Mouse (Mus musculus) gastrocnemius, adult 18-20 months (tissue): Measurements from ENCODE around the gene Utrn. TPM values are rescaled to one million over a fixed set of nuclear protein-coding genes. Genes with fewer than 3 reads are reported as not detected.

Experiments
- DNase-seq: peaks from one replicate; pipeline ENCODE4 v3.0.0; 2021; ENCODE audit warnings: low spot score
- total RNA-seq, 2 experiments: library from RNA; stranded (reverse); gene quantifications; 2 replicates each; pipeline ENCODE4 v1.2.3; 2021

Utrn gene
- total RNA-seq, 2 experiments from 2014 or later, result 17.6 to 20.4 TPM

DNA sequence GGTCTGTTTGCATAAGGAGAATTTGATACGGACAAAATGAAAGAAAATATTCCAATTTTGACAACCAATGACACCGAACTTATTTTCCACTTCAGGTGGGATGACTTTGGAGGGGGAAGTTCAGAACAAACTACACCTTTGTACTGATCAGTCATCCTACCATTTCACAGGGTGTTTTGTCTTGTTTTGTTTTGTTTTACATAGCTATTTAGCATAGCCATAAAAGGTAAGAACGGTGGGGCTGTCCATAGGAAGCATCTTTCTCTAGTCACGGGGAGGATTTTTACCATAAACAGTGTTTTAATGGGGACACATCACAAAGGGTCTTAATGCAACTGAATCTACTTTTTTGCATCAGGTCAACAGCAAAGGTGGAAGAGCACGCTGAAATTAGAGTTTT, 319.9 kb downstream of the Utrn start:
- DNase-seq, result no peak

DNA sequence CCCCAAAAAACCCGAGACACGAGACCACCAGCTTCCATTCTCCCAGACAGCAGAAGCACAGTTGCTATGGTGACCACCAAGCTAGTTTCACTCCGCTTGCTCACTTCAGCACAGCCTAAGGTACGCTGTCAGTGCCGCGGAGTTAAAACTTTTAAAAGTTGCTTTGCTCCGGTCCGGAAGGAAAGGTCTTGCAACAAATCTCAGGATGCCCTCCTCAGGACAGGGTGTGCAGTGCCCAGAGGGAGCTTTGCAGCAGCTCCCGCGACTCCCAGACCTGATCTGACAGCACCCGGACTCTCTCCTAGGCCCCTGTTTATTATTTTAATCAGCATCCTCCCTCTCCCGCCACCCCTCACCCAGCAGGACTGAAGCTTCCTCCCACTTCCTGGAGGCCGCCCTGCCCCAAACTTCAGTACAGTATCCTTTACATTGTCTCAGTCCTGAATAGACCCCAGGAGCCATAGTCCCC, 320.5 kb downstream of the Utrn start:
- DNase-seq, result no peak

DNA sequence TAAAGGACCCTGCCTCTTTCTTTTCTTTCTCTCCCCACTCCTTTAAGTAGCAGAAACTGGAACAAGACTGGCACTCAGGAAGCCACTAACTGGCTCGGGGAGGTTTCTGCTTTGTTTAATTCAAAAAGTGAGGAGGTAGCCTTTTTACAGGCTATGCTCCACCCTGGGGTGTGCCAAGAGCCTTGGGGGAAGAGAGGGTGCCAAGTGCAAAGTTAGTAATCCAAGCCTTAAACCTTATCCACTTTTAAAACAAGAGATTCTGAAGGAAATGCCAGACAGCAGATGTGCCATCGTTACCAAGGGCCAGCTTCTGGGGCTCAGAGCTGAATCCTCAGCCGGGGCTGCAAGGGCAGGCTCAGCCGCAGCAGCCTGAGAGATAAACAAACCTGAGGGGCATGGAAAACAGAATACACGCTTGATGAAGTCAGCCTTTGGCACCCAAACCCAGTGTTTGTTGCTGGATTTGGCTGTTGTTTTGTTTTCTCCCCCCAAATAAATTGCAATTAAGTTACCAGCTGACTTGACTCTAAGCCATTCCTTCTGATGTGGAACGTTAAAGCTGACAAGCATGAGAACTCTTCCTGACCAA, 322.0 kb downstream of the Utrn start:
- peak; percentile 5 for DNase-seq

DNA sequence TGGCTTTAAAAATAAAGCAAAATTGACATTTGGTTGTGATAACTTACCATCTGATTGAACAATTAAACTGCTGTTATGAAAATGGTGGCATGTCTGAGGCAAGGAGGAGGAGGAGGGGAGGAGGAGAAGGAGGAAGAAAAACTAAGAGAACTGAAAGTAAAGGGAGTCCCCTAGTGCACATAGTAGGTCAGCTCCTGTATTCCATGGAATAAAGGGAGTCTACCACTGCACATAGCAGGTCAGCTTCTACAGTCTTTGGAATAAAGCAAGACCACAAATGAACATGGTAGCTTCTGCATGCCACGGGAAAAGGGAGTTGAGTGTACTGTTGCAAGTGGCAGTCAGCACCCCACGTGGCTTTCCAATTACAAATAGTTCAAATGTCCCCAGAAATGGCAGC, 323.7 kb downstream of the Utrn start:
- no peak for DNase-seq

DNA sequence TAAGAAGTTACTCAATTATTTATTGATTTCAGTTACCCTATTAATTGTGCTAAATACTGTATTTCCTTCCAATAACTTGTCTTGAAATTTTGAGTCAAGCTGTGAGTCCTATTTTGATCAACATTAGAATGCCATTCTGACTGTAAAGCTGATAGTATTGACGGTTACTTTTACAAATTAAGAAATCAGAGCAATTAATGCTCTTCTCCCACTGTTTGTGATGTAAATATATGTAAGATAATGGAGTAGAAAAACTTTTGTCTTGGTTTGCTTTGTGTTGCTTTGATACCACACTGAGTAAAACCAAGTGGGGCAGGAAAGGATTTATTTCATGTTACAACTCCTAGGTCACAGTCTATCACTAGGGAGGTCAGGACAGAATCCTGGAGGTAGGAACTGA, 327.4 kb downstream of the Utrn start:
- DNase-seq, result no peak

DNA sequence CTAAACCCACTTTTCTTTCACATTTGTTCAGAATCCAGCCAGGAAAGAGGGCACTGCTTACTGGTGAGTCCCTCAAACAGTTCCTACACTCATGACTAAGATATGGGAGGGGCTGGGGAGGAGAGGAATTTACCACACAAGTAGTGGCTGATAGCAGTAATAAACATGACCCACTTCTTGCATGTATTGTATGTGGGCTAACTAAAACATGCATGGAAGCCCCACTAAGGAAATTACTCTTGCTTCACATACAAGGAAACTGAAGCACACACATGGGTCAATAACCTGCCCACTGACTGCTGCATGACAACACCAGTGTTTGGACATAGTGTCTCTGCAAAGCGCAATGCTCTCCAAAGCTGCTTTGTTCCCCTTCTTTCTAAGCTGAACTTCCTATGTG, 333.9 kb downstream of the Utrn start:
- no peak for DNase-seq

DNA sequence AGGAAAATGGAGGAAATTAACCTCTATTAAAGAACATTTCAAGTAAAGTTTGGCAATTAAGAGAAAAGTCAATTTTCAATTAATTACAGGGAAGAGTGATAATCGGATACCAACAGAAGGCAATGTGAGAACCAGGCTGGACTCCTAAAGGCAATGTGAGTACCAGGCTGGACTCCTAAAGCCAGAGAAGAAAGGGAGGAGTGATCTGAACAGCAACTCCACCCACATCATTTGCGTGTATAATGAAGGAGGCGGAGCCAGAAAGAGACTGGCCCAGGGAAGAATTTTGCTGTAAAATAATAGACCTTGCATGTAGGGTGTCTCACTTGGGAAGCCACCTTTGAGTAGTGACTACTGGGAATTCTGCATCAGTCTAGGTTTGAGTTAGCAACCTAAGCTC, 334.4 kb downstream of the Utrn start:
- no peak for DNase-seq

DNA sequence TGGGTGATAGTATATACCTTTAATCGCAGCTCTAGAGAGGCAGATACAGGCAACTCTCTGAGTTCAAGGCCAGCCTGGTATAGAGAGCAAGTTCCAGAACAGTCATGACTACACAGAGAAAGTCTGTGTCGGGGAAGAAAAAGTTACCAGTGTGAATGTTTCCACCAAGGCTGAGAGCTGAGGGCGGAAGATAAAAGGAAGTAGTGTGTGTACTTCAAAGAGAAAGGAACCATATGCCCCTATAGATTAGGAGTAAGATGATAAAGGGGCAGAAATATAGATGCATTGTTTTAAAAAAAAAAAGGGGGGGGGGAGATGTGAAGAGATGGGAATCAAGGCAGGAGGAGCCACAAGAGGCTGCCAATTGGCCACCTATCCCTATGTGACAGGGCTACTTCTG, 334.9 kb downstream of the Utrn start:
- no peak for DNase-seq

DNA sequence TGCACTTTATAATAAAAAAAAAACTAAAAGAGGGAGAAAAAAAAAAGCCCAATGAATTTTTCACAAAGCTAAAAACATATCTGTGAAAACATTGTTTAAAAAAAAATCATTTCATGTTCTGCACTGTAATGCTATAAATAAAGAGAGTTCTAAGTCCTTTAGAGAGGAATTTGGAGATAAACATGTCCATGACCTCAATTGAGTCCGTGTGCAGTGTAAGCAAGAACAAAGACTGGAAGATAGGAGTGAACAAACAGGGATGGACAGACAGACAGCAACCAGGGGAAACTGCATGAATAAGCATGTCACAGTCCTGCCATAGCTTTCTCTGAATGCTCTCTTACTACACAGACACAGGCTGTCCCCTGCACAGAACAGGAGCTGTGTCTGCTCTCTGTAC, 347.1 kb downstream of the Utrn start:
- DNase-seq, result no peak

DNA sequence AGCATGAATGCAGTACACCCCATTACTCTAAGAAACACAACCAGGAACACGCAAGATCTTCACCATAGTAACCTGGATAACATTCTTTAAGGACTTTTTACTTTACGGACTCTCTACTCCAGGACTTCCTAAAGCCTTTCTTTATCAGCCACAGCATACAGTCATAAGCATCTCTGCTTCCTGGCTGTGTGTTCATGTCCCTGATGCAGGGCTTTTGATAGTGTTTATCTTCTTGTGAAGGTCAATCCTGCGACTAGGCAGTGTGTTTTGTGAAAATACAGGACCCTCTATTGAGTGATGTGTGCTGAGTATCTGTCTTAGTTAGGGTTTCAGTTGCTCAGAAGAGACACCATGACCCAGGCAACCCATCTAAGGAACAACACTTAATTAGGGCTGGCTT, 351.0 kb downstream of the Utrn start:
- DNase-seq, result no peak

DNA sequence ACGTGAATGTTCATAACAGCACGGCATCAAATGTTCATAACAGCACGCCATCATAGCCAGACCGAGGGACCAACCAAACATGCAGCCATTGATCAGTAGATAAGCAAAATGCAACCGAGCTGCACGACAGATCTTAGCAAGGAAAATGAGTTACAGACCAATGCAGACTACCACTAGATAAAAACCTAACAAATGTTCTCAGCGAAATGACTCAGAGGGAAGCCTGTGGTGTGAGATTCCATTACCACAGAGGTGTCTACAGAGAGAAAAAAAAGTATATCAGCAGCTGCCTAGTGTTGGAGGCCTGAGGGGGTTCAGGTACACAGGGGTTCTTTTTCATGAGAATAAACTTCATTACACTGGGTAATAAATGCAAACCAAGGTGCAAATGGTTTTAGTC, 363.6 kb downstream of the Utrn start:
- DNase-seq, result no peak

DNA sequence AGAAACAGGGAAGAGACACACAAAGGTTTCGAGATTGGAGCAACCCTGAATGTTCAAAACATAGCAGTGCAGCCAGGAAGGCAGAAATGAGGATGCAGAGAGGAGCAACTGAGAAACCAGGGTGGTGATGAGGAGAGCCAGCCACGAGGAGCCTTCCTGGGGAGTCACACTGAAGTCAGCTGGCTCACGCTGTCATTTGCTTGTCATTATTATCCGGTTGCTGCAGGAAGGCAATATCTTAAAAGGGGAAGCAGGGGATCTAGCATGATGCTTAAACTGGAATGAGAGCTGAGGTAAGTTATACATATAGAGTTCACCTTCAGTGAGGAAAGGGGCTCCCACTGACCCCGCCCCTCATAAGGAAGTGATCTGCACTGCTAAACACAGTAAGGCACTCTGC, 368.7 kb downstream of the Utrn start:
- no peak for DNase-seq

DNA sequence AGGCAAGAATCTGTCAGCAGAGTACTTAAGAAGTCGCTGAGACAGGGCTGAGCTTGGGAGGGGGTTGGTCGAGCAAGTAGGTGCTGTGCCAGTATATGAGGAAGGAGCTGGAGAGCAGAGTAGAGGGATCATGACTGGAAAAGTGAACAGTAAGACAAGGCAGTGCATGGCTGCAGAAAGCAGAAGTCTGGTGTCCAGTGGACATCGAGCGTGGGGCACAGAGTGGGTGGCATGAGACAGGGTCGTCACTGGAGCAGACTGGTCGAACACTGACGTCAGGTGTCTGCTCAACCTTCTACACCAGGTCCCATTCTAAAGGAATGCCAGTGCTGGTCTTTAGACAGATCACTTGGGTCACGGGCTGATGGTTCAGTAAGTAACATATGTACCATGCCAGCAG, 371.6 kb downstream of the Utrn start:
- DNase-seq, result no peak

DNA sequence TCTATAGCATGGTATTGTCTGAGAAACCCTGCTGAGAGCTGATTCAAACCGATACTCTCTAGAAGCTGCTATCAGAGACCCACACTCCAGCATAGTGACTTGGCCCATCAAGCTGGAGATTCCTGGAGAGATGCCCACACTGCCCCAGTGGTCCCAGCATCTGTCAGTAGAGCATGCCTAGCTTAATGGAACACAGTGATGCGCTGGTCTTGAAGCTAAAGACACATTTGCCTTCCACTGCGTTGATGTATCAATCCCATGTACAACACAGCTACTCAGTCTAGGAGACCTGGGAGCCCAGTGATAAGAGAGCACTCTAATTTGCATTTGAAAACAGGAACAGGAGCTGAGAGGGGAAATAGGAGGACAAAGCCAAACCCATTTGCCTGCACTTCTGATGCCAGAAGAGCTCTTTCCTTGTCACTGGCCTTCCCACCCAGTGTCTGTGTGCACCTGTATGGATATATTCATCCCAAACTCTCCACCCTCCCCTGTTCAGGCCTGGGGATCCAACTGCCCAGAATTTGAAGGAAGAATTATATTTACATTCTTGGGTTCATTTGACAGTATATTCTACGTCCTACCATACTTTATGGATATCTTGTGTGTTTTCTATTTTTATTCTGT, 379.5 kb downstream of the Utrn start:
- DNase-seq, result no peak

DNA sequence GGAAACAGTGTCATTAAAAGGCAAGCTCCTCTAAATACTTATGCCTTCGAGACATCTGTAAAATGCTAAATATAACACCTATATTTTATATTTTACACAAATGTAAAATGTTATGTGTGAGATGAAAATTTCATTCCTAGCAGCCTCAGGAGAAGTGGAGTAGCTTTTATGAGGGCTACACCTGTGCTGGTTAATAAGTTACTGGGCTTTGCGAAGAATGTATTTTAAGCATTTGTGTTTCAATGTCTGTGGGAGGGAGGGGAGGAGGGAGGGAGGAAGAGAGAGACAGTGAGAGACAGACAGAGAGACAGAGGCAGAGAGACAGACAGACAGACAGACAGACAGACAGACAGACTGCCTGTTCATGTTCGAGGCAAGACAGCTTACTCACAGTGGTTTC, 380.6 kb downstream of the Utrn start:
- no peak for DNase-seq

DNA sequence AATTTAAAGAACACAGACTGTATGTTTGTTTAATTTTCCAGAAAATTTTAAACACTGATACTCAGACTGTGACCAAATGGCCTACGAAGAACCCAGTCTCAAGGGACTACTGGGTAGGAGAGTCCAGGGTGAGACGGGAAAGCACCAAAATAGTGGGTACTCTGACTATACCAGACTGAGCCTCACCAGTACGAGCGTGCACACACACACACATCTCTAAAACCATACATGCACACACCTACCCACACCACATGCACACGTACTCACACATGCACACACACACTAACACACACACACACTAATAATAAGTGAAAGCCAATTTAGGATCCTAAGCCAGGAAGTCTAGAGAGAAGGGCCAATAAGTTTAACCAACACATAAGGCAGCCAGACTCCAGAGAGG, 381.0 kb downstream of the Utrn start:
- no peak for DNase-seq

DNA sequence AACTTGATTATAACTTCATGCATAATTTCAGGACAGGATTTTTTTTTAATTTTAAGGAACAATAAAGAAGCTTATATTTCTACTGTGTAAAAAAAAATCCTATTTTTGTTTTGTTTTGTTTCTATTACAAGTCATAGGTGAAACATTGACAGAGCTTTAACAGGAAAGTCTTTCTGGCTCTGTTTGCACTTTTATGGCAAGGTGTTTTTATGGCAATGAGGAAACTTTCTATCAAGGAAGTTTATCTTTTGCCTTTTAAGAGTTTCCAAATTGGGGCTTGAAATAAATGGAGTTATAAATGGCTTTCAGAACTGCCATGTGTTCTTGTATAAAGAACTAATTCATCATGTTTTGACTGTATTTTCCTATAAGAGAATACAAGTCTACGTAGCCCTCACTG, 385.7 kb downstream of the Utrn start:
- no peak for DNase-seq

DNA sequence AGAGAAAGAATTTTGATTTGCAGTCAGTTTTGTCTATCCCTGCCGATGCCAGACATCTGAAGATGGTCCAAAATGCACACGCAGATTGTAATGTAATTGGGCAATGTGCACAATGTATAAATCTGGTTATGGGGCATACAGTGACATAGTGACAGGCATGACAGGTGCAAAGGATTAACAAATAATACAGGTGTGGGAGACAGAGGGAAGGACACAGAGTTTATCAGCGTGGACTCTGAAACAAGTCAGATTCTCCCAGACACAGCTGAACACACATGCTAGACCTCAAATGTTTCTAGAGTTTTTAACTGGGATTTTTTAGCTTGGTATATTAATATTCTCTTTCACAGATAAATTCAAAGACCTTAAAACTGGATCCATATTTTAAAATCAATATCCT, 386.2 kb downstream of the Utrn start:
- no peak for DNase-seq

DNA sequence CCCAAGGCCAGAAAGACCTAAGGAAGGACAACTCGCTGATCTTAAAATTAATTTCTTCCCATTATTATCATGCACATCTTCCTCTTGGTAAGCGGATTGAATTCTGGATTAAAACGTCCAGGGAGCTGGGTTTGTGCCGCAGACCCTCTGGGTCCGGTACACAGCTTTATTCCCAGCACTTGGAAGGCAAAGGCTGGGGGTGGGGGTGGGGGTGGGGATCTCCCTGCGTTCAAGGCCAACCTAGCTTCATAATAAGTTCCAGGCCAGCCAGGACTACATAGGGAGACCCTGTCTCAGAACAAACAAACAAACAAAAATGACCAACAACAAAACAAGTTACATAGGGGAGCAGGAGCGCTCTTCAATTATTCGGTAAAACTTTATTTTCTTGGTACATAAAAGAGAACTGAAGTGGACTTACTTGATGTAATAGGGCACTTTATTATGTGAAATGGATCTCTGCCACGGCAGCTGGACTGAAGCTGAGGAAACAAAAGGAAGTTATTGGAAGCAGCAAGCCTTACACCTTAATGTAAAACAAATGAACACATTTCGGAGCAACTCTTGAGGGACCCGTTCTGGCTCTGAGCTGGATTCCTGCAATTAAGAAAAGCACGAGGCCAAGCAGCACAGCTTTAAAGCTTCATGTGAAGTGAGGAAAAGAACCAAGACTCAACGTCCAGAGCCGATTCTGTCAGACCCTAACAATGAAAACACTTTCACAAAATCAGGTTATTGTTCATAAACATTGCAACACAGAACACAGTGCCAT, 394.1 kb downstream of the Utrn start:
- DNase-seq, result no peak

DNA sequence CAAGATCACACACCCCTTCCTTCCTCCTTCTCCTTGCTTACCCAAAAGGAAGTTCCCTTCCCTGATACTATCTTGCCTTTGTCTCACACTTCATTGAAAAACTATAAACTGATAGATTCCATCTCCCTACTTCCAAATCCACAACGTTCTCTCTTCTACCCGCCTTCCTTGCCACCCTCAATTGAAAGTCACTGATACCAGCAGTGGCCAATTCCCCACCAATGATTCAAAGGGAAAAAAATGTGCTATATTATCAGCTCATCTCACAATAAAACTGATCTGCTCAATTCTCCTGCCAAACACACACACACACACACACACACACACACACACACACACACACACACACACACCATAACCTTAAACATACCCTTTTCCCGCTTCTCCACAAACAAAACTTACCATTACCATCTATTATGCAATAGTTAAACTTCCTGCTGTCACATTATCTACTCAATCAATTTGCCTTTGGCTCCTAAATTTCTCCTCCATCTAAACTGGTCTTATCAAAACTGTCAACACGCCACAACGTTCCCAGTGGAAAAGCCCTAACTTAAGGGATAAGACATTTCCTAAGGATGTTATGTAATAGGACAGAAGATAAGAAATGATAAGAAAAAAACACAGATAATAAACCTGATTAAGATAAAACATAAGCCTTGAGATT, 399.6 kb downstream of the Utrn start:
- DNase-seq, result no peak

DNA sequence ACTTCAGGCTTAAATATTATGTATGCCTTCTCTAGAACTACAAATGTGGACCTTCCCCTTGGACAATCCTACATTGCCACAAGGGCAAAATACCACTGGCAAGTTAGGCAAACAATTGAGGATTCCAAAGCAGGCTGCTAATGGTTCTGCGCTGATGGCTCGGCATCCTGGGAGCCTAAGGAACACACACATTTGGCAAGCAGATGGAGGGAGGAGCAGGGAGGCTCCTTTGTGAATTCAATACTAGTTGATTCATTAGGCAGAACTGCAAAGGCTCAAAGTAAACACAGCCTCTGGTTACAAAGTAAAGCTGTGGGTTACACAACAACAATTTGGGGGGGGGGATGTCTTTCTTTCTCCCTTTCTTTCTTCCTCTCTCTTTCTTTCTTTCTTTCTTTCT, 401.6 kb downstream of the Utrn start:
- DNase-seq, result peak; percentile 32

DNA sequence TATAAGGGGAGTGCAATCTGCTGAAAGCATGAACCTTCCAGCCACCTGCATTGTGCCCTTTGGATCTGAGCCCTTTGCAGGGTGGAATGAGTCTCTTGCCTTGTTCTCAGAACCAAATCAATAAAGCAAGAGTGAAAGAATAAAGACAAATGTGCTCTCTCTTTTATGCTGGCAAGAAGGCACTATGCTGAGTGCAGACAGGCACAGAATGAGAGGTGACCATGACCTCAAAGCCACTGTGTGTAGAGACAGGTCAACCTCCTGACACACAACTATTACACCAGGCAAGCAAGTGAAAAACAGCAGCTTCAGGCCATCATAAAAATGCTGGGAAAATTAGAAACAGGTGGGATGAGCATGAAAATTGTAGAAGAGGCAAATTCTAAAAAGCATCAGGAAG, 408.2 kb downstream of the Utrn start:
- DNase-seq, result no peak

DNA sequence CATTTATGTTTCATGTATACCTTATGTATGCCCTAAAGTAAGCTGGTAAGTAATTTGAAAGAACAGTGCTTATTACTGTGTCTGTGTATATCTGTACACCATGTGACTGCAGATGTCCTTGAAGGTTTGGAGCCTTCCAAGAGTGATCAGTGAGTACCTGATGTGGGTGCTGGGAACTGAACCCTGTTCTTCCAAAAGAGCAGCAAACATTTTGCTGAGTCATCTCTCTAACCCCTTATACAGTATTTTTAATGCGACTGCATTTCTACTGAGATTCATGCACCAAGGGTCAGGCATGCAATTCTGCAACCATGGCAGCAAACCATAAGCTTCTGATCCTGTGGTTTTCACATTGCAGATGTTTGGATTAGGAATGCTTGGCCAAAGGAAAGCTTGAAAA, 412.3 kb downstream of the Utrn start:
- DNase-seq, result no peak
